Mouse (Mus musculus) intestine, embryonic 16.5 days (tissue): ENCODE measurements around the gene Slc16a12. TPM values are rescaled to one million over a fixed set of nuclear protein-coding genes. Genes with fewer than 3 reads are reported as not detected.
A peak's percentile ranks its signal among the peaks of the same experiment; 100 is the strongest.

Experiments
- ATAC-seq: fragments of 200-750 bp; cut with Nextera tagmentation; 2 replicates; pipeline ENCODE4 v1.8.0; 2017; ENCODE audit warnings: moderate TSS enrichment, moderate library complexity
- H3K27ac ChIP-seq: fragments of 300-500 bp; sonication (generic); 2 replicates; pipeline ENCODE4 v1.5.1; 2014; ENCODE audit warnings: mild to moderate bottlenecking, low read length
- H3K27me3 ChIP-seq: fragments of 300-500 bp; sonication (generic); replicated peaks from 2 replicates; pipeline ENCODE4 v1.6.1; 2014; ENCODE audit warnings: low read length, control low read depth, mixed read lengths; ENCODE audit not compliant: control insufficient read depth, insufficient read depth
- H3K36me3 ChIP-seq: fragments of 300-500 bp; sonication (generic); 2 replicates; pipeline ENCODE4 v1.6.1; 2014; ENCODE audit warnings: low read length, control low read depth; ENCODE audit not compliant: control insufficient read depth, insufficient read depth
- H3K4me1 ChIP-seq: fragments of 300-500 bp; sonication (generic); 2 replicates; pipeline ENCODE4 v1.6.1; 2014; ENCODE audit warnings: low read length, control low read depth, mixed read lengths; ENCODE audit not compliant: control insufficient read depth, insufficient read depth
- H3K4me2 ChIP-seq: fragments of 300-500 bp; sonication (generic); 2 replicates; pipeline ENCODE4 v1.6.1; 2014; ENCODE audit warnings: low read depth, low read length, control low read depth
- H3K4me3 ChIP-seq: fragments of 300-500 bp; sonication (generic); 2 replicates; pipeline ENCODE4 v1.5.1; 2014; ENCODE audit warnings: mild to moderate bottlenecking, low read length
- H3K9ac ChIP-seq: fragments of 300-500 bp; sonication (generic); 2 replicates; pipeline ENCODE4 v1.6.1; 2014; ENCODE audit warnings: low read depth, low read length
- H3K9me3 ChIP-seq: fragments of 300-500 bp; sonication (generic); 2 replicates; pipeline ENCODE4 v1.6.1; 2016; ENCODE audit warnings: low read length, control low read depth; ENCODE audit not compliant: control insufficient read depth
- WGBS: fragments of 180-500 bp; shearing (Covaris S2); extraction: QIAGEN DNeasy Blood & Tissue Kit; methylation state at CpG from one replicate; pipeline ENCODE4 v1.1.7; 2014; 5-methylcytosine and 5-hydroxymethylcytosine counted together
- microRNA-seq: library from miRNA; unstranded; fragments of <30 nt; microRNA quantifications from one replicate; pipeline ENCODE4, GENCODE M21; 2016
- polyA plus RNA-seq: library from polyadenylated mRNA; unstranded; fragments of >200 nt; fragmentation: Nextera tagmentation; extraction: Ambion mirVana; gene quantifications from 2 replicates; pipeline ENCODE4 v1.2.1, GENCODE M21; 2015

The Slc16a12 gene
- polyA plus RNA-seq, 1 experiment from 2014 or later = 8.3 TPM

GRCm38 (mm10) chr19:34633484-34633883 lies 113.6 kb downstream of the Slc16a12 start:
- Histone ChIP-seq H3K27ac (no peak overlapping the region), H3K9me3 (no peaks in the 10 kb centered on the region), H3K4me2 (no peak overlapping the region), H3K36me3 (no peaks in the 10 kb centered on the region), H3K4me3 (no peak overlapping the region), H3K27me3 (0 out of 2 replicates have a peak, but pooled peaks cover 4% of the 10 kb centered on the region), H3K9ac (no peak overlapping the region), H3K4me1 (no peaks in the 10 kb centered on the region)
- no peak for ATAC-seq
- 63% methylated on average over 2 of the region's 2 CpGs for WGBS

- H3K9me3 ChIP-seq = no peaks in the 10 kb centered on the region
- H3K27ac ChIP-seq = no peak overlapping the region
- 0 out of 2 replicates have a peak, but pooled peaks cover 2% of the 10 kb centered on the region for H3K4me1 ChIP-seq
- no peaks in the 10 kb centered on the region for H3K27me3 ChIP-seq
- H3K9ac ChIP-seq = no peak overlapping the region
- H3K4me2 ChIP-seq = no peak overlapping the region
- no peak for ATAC-seq
- no peak overlapping the region for H3K4me3 ChIP-seq
- H3K36me3 ChIP-seq = no peaks in the 10 kb centered on the region
Measured at GRCm38 (mm10) chr19:34631487-34631886, 115.6 kb downstream of the Slc16a12 start.

DNA sequence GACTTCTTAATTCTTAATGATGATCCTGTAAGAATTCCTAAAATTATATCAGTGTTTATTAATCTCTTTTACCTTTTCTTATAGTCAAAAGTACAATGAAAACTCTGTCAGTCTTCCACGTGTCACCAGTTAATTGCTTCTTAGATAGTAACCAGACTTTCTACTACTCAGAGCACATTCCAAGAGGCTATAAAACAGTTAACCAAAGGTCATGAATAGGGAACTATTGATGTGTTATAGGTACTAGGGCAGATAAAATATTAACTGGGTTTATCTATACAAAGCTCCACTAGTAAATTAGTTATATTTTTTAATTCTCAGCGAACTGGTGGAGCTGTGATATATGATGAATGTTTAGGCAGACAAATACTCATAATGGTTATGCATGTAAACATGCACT lies 119.6 kb downstream of the Slc16a12 start:
- Histone ChIP-seq H3K4me3 (no peak overlapping the region), H3K27me3 (no peaks in the 10 kb centered on the region), H3K9ac (no peak overlapping the region), H3K36me3 (no peaks in the 10 kb centered on the region), H3K9me3 (no peaks in the 10 kb centered on the region), H3K4me2 (no peak overlapping the region), H3K4me1 (peaks cover 4% of the 10 kb centered on the region; the same call in 1 of the 2 replicates), H3K27ac (no peak overlapping the region)
- WGBS = 27% methylated on average over 2 of the region's 2 CpGs
- peak; percentile 82 for ATAC-seq

GRCm38 (mm10) chr19:34624663-34625062 lies 122.4 kb downstream of the Slc16a12 start:
- no peak overlapping the region for H3K4me2 ChIP-seq
- no peak for ATAC-seq
- no peaks in the 10 kb centered on the region for H3K9me3 ChIP-seq
- no peak overlapping the region for H3K9ac ChIP-seq
- peaks cover 5% of the 10 kb centered on the region; the same call in 1 of the 2 replicates for H3K4me1 ChIP-seq
- H3K27me3 ChIP-seq = no peaks in the 10 kb centered on the region
- H3K36me3 ChIP-seq = no peaks in the 10 kb centered on the region
- H3K4me3 ChIP-seq = no peak overlapping the region
- no peak overlapping the region for H3K27ac ChIP-seq
- 84% methylated on average over 4 of the region's 4 CpGs for WGBS

GRCm38 (mm10) chr19:34623781-34624180 lies 123.3 kb downstream of the Slc16a12 start:
- no peak for ATAC-seq
- Histone ChIP-seq H3K9me3 (no peaks in the 10 kb centered on the region), H3K27ac (no peak overlapping the region), H3K36me3 (no peaks in the 10 kb centered on the region), H3K4me2 (no peak overlapping the region), H3K4me3 (no peak overlapping the region), H3K27me3 (no peaks in the 10 kb centered on the region), H3K4me1 (peaks cover 5% of the 10 kb centered on the region; the same call in 1 of the 2 replicates), H3K9ac (no peak overlapping the region)
- 95% methylated on average over 6 of the region's 6 CpGs for WGBS

GRCm38 (mm10) chr19:34620871-34621270 lies 126.2 kb downstream of the Slc16a12 start:
- Histone ChIP-seq H3K36me3 (no peaks in the 10 kb centered on the region), H3K4me1 (peaks cover 3% of the 10 kb centered on the region; the same call in 1 of the 2 replicates), H3K4me3 (no peak overlapping the region), H3K9me3 (no peaks in the 10 kb centered on the region), H3K4me2 (no peak overlapping the region), H3K27me3 (no peaks in the 10 kb centered on the region), H3K9ac (no peak overlapping the region), H3K27ac (no peak overlapping the region)
- WGBS = 86% methylated on average over 5 of the region's 5 CpGs
- ATAC-seq = no peak

Small RNAs within 50 kb of the gene (microRNA-seq; reads per million reads assigned to microRNA genes)
- not detected for gene Gm27476

Other genes with a start within 250 kb of the Slc16a12 start
- 39.9 and 42.2 TPM in 2 replicates for gene Lipa, start 219.8 kb downstream of the Slc16a12 start, polyA plus RNA-seq
- gene Ifit2, start 196.6 kb downstream of the Slc16a12 start, polyA plus RNA-seq = 5.7 and 5.8 TPM in 2 replicates
- gene Ifit3, start 163.8 kb downstream of the Slc16a12 start, polyA plus RNA-seq = 0.70 and 1.6 TPM in 2 replicates
- gene Ifit1bl1, start 145.3 kb downstream of the Slc16a12 start, polyA plus RNA-seq = 0.86 and 0.88 TPM in 2 replicates
- 0.15 and 0.32 TPM in 2 replicates for gene Ifit3b, start 139.3 kb downstream of the Slc16a12 start, polyA plus RNA-seq
- gene Ifit1bl2, start 106.5 kb downstream of the Slc16a12 start, polyA plus RNA-seq = 19.9 and 32.3 TPM in 2 replicates
- gene Ifit1, start 106.4 kb downstream of the Slc16a12 start, polyA plus RNA-seq = 10.8 and 12.6 TPM in 2 replicates
- gene Pank1, start 132.2 kb upstream of the Slc16a12 start, polyA plus RNA-seq = 6.7 and 7.9 TPM in 2 replicates
- 40.8 and 48.4 TPM in 2 replicates for gene Kif20b, start 175.1 kb upstream of the Slc16a12 start, polyA plus RNA-seq